Mouse (Mus musculus) liver, adult (tissue): ENCODE data around the gene Foxk1.

ENCODE experiments used
- GATA4 ChIP-seq: IDR thresholded peaks from 2 replicates; pipeline ENCODE4 v1.6.1; 2014; ENCODE audit warnings: mild to moderate bottlenecking, low read length; ENCODE audit not compliant: insufficient replicate concordance

The Foxk1 gene

GRCm38 (mm10) chr5:142502414-142502813, 101.1 kb downstream of the Foxk1 start:
- TF ChIP-seq GATA4 = no peak

GRCm38 (mm10) chr5:142504175-142504574, 102.9 kb downstream of the Foxk1 start:
- no peak for TF ChIP-seq GATA4

GRCm38 (mm10) chr5:142505695-142506423, 104.6 kb downstream of the Foxk1 start:
- TF ChIP-seq GATA4 = no peak

- TF ChIP-seq GATA4 = no peak
Measured at GRCm38 (mm10) chr5:142509141-142510060, 108.1 kb downstream of the Foxk1 start.

GRCm38 (mm10) chr5:142510061-142510414, 108.7 kb downstream of the Foxk1 start:
- no peak for TF ChIP-seq GATA4
